Mouse (Mus musculus) heart, postnatal 0 days (tissue): ENCODE data around the gene Bnip1. TPM values are rescaled to one million over a fixed set of nuclear protein-coding genes. Genes with fewer than 3 reads are reported as not detected.

Source experiments
- ATAC-seq: fragments of 200-750 bp; cut with Nextera tagmentation; 2 replicates; pipeline ENCODE4 v1.8.0; 2017; ENCODE audit warnings: low read depth, moderate number of reproducible peaks, moderate library complexity; ENCODE audit not compliant: insufficient read depth
- DNase-seq: peaks from one replicate; pipeline ENCODE4 v3.0.0-alpha.2; 2016; ENCODE audit warnings: low spot score
- H3K27ac ChIP-seq: fragments of 300-500 bp; sonication (generic); 2 replicates; pipeline ENCODE4 v1.5.1; 2014; ENCODE audit warnings: low read depth, mild to moderate bottlenecking
- H3K27me3 ChIP-seq: fragments of 300-500 bp; sonication (generic); 2 replicates; pipeline ENCODE4 v1.6.1; 2014; ENCODE audit warnings: low read length, mixed read lengths; ENCODE audit not compliant: control insufficient read depth, insufficient read depth
- H3K36me3 ChIP-seq: fragments of 300-500 bp; sonication (generic); replicated peaks from 2 replicates; pipeline ENCODE4 v1.6.1; 2014; ENCODE audit warnings: low read length, mixed read lengths; ENCODE audit not compliant: control insufficient read depth, insufficient read depth
- H3K4me1 ChIP-seq: fragments of 300-500 bp; sonication (generic); 2 replicates; pipeline ENCODE4 v1.6.1; 2014; ENCODE audit warnings: antibody characterized with exemption; ENCODE audit not compliant: control insufficient read depth, insufficient read depth
- H3K4me2 ChIP-seq: fragments of 300-500 bp; sonication (generic); 2 replicates; pipeline ENCODE4 v1.6.1; 2014; ENCODE audit warnings: low read depth, mild to moderate bottlenecking, low read length, moderate library complexity
- H3K4me3 ChIP-seq: fragments of 300-500 bp; sonication (generic); 2 replicates; pipeline ENCODE4 v1.5.1; 2014; ENCODE audit warnings: low read depth, low read length
- H3K9ac ChIP-seq: fragments of 300-500 bp; sonication (generic); replicated peaks from 2 replicates; pipeline ENCODE4 v1.6.1; 2014; ENCODE audit warnings: low read depth, low read length, mixed read lengths
- H3K9me3 ChIP-seq: fragments of 300-500 bp; sonication (generic); replicated peaks from 2 replicates; pipeline ENCODE4 v1.6.1; 2016; ENCODE audit warnings: low read length; ENCODE audit not compliant: control insufficient read depth
- CTCF ChIP-seq: IDR thresholded peaks from 2 replicates; pipeline ENCODE4 v1.5.1; 2016; ENCODE audit warnings: antibody characterized with exemption, control low read depth, low read depth
- EP300 ChIP-seq: IDR thresholded peaks from 2 replicates; pipeline ENCODE4 v1.6.1; 2016; ENCODE audit warnings: antibody characterized with exemption, low read depth
- WGBS: fragments of 180-500 bp; shearing (Covaris S2); extraction: QIAGEN DNeasy Blood & Tissue Kit; methylation state at CpG from one replicate; pipeline ENCODE4 v1.1.7; 2014; 5-methylcytosine and 5-hydroxymethylcytosine counted together
- polyA plus RNA-seq: library from polyadenylated mRNA; unstranded; fragments of >200 nt; fragmentation: Nextera tagmentation; extraction: Ambion mirVana; gene quantifications from 2 replicates; pipeline ENCODE4 v1.2.1, GENCODE M21; 2015
- total RNA-seq: library from RNA; depleted of rRNA; stranded (reverse); fragments of >200 nt; gene quantifications from 2 replicates; pipeline ENCODE4 v1.2.3, GENCODE M21; 2014; ENCODE audit warnings: low replicate concordance

Bnip1 gene
- total and polyA plus RNA-seq, 2 experiments from 2014 or later, result 50.5 to 58.6 TPM

- 65% methylated on average over 7 of the region's 7 CpGs for WGBS
- DNase-seq, result no peak
- ATAC-seq, result no peak
- no peaks in the 10 kb centered on the region for H3K27me3 ChIP-seq
- H3K4me3 ChIP-seq, result no peak overlapping the region
- H3K9ac ChIP-seq, result no peak overlapping the region
- no peak overlapping the region for H3K4me2 ChIP-seq
- TF ChIP-seq CTCF (no peak), EP300 (no peak)
- H3K27ac ChIP-seq, result no peak overlapping the region
- H3K9me3 ChIP-seq, result no peaks in the 10 kb centered on the region
- no peaks in the 10 kb centered on the region for H3K4me1 ChIP-seq
- peaks cover 29% of the 10 kb centered on the region for H3K36me3 ChIP-seq
Measured at GRCm38 (mm10) chr17:26795386-26795785, 14.5 kb downstream of the Bnip1 start.

- Histone ChIP-seq H3K4me1 (no peaks in the 10 kb centered on the region), H3K27me3 (no peaks in the 10 kb centered on the region), H3K4me2 (no peak overlapping the region), H3K9me3 (no peaks in the 10 kb centered on the region), H3K27ac (peak overlapping the region; percentile 55), H3K9ac (no peak overlapping the region), H3K36me3 (peaks cover 7% of the 10 kb centered on the region), H3K4me3 (no peak overlapping the region)
- TF ChIP-seq EP300 (no peak), CTCF (no peak)
- ATAC-seq (peak; percentile 65), DNase-seq (no peak)
- 28% methylated on average over 6 of the region's 6 CpGs for WGBS
Measured at GRCm38 (mm10) chr17:26797379-26798128, 16.7 kb downstream of the Bnip1 start.

GRCm38 (mm10) chr17:26802886-26803285 lies 22.0 kb downstream of the Bnip1 start:
- H3K27me3 ChIP-seq, result no peaks in the 10 kb centered on the region
- DNase-seq (no peak), ATAC-seq (no peak)
- H3K4me3 ChIP-seq, result no peak overlapping the region
- H3K9me3 ChIP-seq, result no peaks in the 10 kb centered on the region
- H3K27ac ChIP-seq, result no peak overlapping the region
- H3K4me2 ChIP-seq, result no peak overlapping the region
- 91% methylated on average over 3 of the region's 3 CpGs for WGBS
- no peak for TF ChIP-seq CTCF
- TF ChIP-seq EP300, result no peak
- H3K9ac ChIP-seq, result no peak overlapping the region
- no peaks in the 10 kb centered on the region for H3K4me1 ChIP-seq
- H3K36me3 ChIP-seq, result no peaks in the 10 kb centered on the region

- Histone ChIP-seq H3K9me3 (no peaks in the 10 kb centered on the region), H3K27me3 (no peaks in the 10 kb centered on the region), H3K4me1 (peaks cover 13% of the 10 kb centered on the region; the same call in 1 of the 2 replicates), H3K9ac (no peak overlapping the region), H3K4me3 (no peak overlapping the region), H3K4me2 (no peak overlapping the region), H3K36me3 (no peaks in the 10 kb centered on the region), H3K27ac (no peak overlapping the region)
- ATAC-seq (no peak), DNase-seq (no peak)
- TF ChIP-seq CTCF, result no peak
- 83% methylated on average over 2 of the region's 2 CpGs for WGBS
Measured at GRCm38 (mm10) chr17:26812607-26813006, 31.7 kb downstream of the Bnip1 start.

GRCm38 (mm10) chr17:26813497-26813896 lies 32.6 kb downstream of the Bnip1 start:
- TF ChIP-seq CTCF, result no peak
- TF ChIP-seq EP300, result no peak
- Histone ChIP-seq H3K27me3 (no peaks in the 10 kb centered on the region), H3K27ac (no peak overlapping the region), H3K36me3 (no peaks in the 10 kb centered on the region), H3K4me1 (peaks cover 13% of the 10 kb centered on the region; the same call in 1 of the 2 replicates), H3K9me3 (no peaks in the 10 kb centered on the region), H3K4me2 (no peak overlapping the region), H3K4me3 (no peak overlapping the region), H3K9ac (no peak overlapping the region)
- 25% methylated on average over 9 of the region's 9 CpGs for WGBS
- DNase-seq, result no peak
- peak; percentile 55; the same call in 1 of the 2 replicates for ATAC-seq

- Histone ChIP-seq H3K9ac (no peak overlapping the region), H3K4me1 (peaks cover 13% of the 10 kb centered on the region; the same call in 1 of the 2 replicates), H3K4me3 (no peak overlapping the region), H3K36me3 (no peaks in the 10 kb centered on the region), H3K4me2 (no peak overlapping the region), H3K27me3 (no peaks in the 10 kb centered on the region), H3K9me3 (no peaks in the 10 kb centered on the region), H3K27ac (no peak overlapping the region)
- ATAC-seq, result no peak
- WGBS, result 75% methylated on average over 6 of the region's 6 CpGs
- no peak for TF ChIP-seq CTCF
- DNase-seq, result no peak
Measured at GRCm38 (mm10) chr17:26816810-26817209, 35.9 kb downstream of the Bnip1 start.
